17 mouse cellular contexts compared by ENCODE assay signal in genomic region chr12:53064241-53064760, GRCm38 (mm10).
DNase-seq lines count a peak whose midpoint lies in the region; ATAC-seq and TF ChIP-seq lines count a peak whose summit lies in the region.
"Had no signal": no experiment of that assay in that cellular context is flagged by ENCODE, and none has a peak within 500 bp of the region (broad histone marks: within the 10 kb centered on the region; RNA-seq: fewer than 3 reads in every experiment).

No protein-coding gene starts in this region.

- H3K36me3 ChIP-seq in forebrain, postnatal 0 days (ENCODE audit: insufficient read depth), result no peaks in the 10 kb centered on the region
- no peaks in the 10 kb centered on the region for H3K36me3 ChIP-seq in midbrain, embryonic 12.5 days
- H3K36me3 ChIP-seq: limb, embryonic 13.5 days had no signal

- intact Hi-C loops in left cerebral cortex, postnatal 4 days (cut with DNase I), result loop anchor here (5.0 kb wide), 1 partner anchor 183 kb away; the partner anchor contains the start of gene Npas3
- intact Hi-C loops in left cerebral cortex, postnatal 36 days (cut with DNase I), result loop anchor here (10.0 kb wide), 1 partner anchor 190 kb away; no protein-coding TSS in a partner anchor

- H3K4me1 ChIP-seq in forebrain, postnatal 0 days (ENCODE audit: insufficient read depth), result peaks cover 5% of the 10 kb centered on the region; the same call in 1 of the 2 replicates
- peaks cover 72% of the 10 kb centered on the region for H3K4me1 ChIP-seq in midbrain, embryonic 12.5 days
- H3K4me1 ChIP-seq: megakaryocyte, embryonic 14.5 days had no signal

- peak; percentile 20 for DNase-seq in left cerebral cortex, postnatal 4 days
- DNase-seq in left cerebral cortex, adult 8-10 months (ENCODE audit: low spot score in 2 of 2), result no peak
- DNase-seq in forebrain, postnatal 0 days, result no peak
- DNase-seq in retina, embryonic 14.5 days (ENCODE audit: low spot score), result peak; percentile 60
- DNase-seq in gastrocnemius, adult 8-10 months (ENCODE audit: low spot score in 2 of 2), result no peak
- DNase-seq in left cerebral cortex, postnatal 36 days (ENCODE audit: low spot score in 2 of 2), result no peak
- DNase-seq: adrenal gland, postnatal 36 days; cerebellum, adult 9-10 months; gastrocnemius, adult 2 months; heart, postnatal 14 days; kidney, adult 2 months; lung, adult 2 months; thymus, adult 18-20 months had no signal

- H3K4me3 ChIP-seq in forebrain, postnatal 0 days (ENCODE audit: low read depth, low read length), result no peak overlapping the region
- H3K4me3 ChIP-seq in midbrain, embryonic 12.5 days, result no peak overlapping the region
- H3K4me3 ChIP-seq: gastrocnemius, adult 2 months; limb, embryonic 13.5 days; megakaryocyte, embryonic 14.5 days had no signal

- no peak overlapping the region for H3K27ac ChIP-seq in forebrain, postnatal 0 days (ENCODE audit: low read depth, low read length)
- peak overlapping the region; percentile 83 for H3K27ac ChIP-seq in midbrain, embryonic 12.5 days (replicated peaks)
- H3K27ac ChIP-seq: gastrocnemius, adult 2 months; limb, embryonic 13.5 days had no signal

- peak; percentile 56 for ATAC-seq in forebrain, postnatal 0 days
- ATAC-seq in midbrain, embryonic 12.5 days (ENCODE audit: low FRiP score, low read depth), result peak; percentile 87
- no peak for ATAC-seq in CD4-positive, CD25-positive, alpha-beta regulatory T cell, adult 4 months

- no peak overlapping the region for H3K9ac ChIP-seq in forebrain, postnatal 0 days
- peak overlapping the region; percentile 29; the same call in 1 of the 2 replicates for H3K9ac ChIP-seq in midbrain, embryonic 12.5 days (replicated peaks)
- H3K9ac ChIP-seq: limb, embryonic 13.5 days had no signal

- H3K27me3 ChIP-seq in forebrain, postnatal 0 days (ENCODE audit: insufficient read depth, low read length), result no peaks in the 10 kb centered on the region
- H3K27me3 ChIP-seq in midbrain, embryonic 12.5 days, result no peaks in the 10 kb centered on the region
- H3K27me3 ChIP-seq: limb, embryonic 13.5 days; megakaryocyte, embryonic 14.5 days had no signal

- TF ChIP-seq CTCF in forebrain, postnatal 0 days (IDR thresholded peaks at IDR 0.05; ENCODE audit: low read depth), result no peak

- no peaks in the 10 kb centered on the region for H3K9me3 ChIP-seq in forebrain, postnatal 0 days (ENCODE audit: low read length)
- no peaks in the 10 kb centered on the region for H3K9me3 ChIP-seq in midbrain, embryonic 12.5 days
- H3K9me3 ChIP-seq: limb, embryonic 13.5 days; megakaryocyte, embryonic 14.5 days had no signal

- H3K4me2 ChIP-seq in forebrain, postnatal 0 days (ENCODE audit: low read depth), result no peak overlapping the region
- H3K4me2 ChIP-seq in midbrain, embryonic 12.5 days (replicated peaks), result peak overlapping the region; percentile 45
- H3K4me2 ChIP-seq: limb, embryonic 13.5 days had no signal

- WGBS in forebrain, postnatal 0 days, result 30% methylated on average over 4 of the region's 4 CpGs
- 13% methylated on average over 4 of the region's 4 CpGs for WGBS in midbrain, embryonic 12.5 days

Comparison
In these comparisons a context has a peak if more than half of its experiments do, and no peak if none do; other contexts are left out.
1. DNase-seq: peak in left cerebral cortex, postnatal 4 days (single experiment) and retina, embryonic 14.5 days (single experiment); none in left cerebral cortex, adult 8-10 months (0 of 2), forebrain, postnatal 0 days (single experiment), gastrocnemius, adult 8-10 months (0 of 2) and left cerebral cortex, postnatal 36 days (0 of 2).